Mouse (Mus musculus) intestine, embryonic 15.5 days (tissue): ENCODE data around the gene Sox6. TPM values are rescaled to one million over a fixed set of nuclear protein-coding genes. Genes with fewer than 3 reads are reported as not detected.
"Not testable (repeated sequence)": the region's sequence is repeated elsewhere in the genome, so short reads cannot be mapped to it uniquely, and the experiment has no call there.

ENCODE experiments used
- ATAC-seq: fragments of 200-750 bp; cut with Nextera tagmentation; 2 replicates; pipeline ENCODE4 v1.8.0; 2017; ENCODE audit warnings: moderate TSS enrichment, moderate library complexity
- H3K27ac ChIP-seq: fragments of 300-500 bp; sonication (generic); 2 replicates; pipeline ENCODE4 v1.5.1; 2015; ENCODE audit warnings: mild to moderate bottlenecking, inconsistent platforms
- H3K27me3 ChIP-seq: fragments of 300-500 bp; sonication (generic); replicated peaks from 2 replicates; pipeline ENCODE4 v1.6.1; 2015; ENCODE audit warnings: inconsistent platforms
- H3K36me3 ChIP-seq: fragments of 300-500 bp; sonication (generic); 2 replicates; pipeline ENCODE4 v1.6.1; 2015; ENCODE audit warnings: inconsistent platforms
- H3K4me1 ChIP-seq: fragments of 300-500 bp; sonication (generic); replicated peaks from 2 replicates; pipeline ENCODE4 v1.6.1; 2015; ENCODE audit warnings: inconsistent platforms
- H3K4me2 ChIP-seq: fragments of 300-500 bp; sonication (generic); replicated peaks from 2 replicates; pipeline ENCODE4 v1.6.1; 2015; ENCODE audit warnings: mild to moderate bottlenecking, inconsistent platforms
- H3K4me3 ChIP-seq: fragments of 300-500 bp; sonication (generic); replicated peaks from 2 replicates; pipeline ENCODE4 v1.5.1; 2015; ENCODE audit warnings: inconsistent platforms
- H3K9ac ChIP-seq: fragments of 300-500 bp; sonication (generic); 2 replicates; pipeline ENCODE4 v1.6.1; 2015; ENCODE audit warnings: inconsistent platforms
- H3K9me3 ChIP-seq: fragments of 300-500 bp; sonication (generic); 2 replicates; pipeline ENCODE4 v1.6.1; 2016; ENCODE audit warnings: inconsistent platforms
- WGBS: fragments of 180-500 bp; shearing (Covaris S2); methylation state at CpG from one replicate; pipeline ENCODE4 v1.1.7; 2015; 5-methylcytosine and 5-hydroxymethylcytosine counted together
- polyA plus RNA-seq: library from polyadenylated mRNA; unstranded; fragments of >200 nt; fragmentation: Nextera tagmentation; extraction: Ambion mirVana; gene quantifications from 2 replicates; pipeline ENCODE4 v1.2.1, GENCODE M21; 2015

Gene Sox6
- polyA plus RNA-seq, 1 experiment from 2014 or later = 36.1 TPM

- no peak overlapping the region for H3K9ac ChIP-seq
- H3K4me1 ChIP-seq = peaks cover 3% of the 10 kb centered on the region; the same call in 1 of the 2 replicates
- H3K4me2 ChIP-seq = no peak overlapping the region
- H3K4me3 ChIP-seq = no peak overlapping the region
- H3K9me3 ChIP-seq = no peaks in the 10 kb centered on the region
- H3K27ac ChIP-seq = no peak overlapping the region
- H3K36me3 ChIP-seq = no peaks in the 10 kb centered on the region
- ATAC-seq = no peak
- 72% methylated on average over 3 of the region's 3 CpGs for WGBS
- no peaks in the 10 kb centered on the region for H3K27me3 ChIP-seq
These were observed 407.9 kb downstream of the Sox6 start for GRCm38 (mm10) chr7:115630691-115631090.

- Histone ChIP-seq H3K27ac (no peak overlapping the region), H3K9me3 (no peaks in the 10 kb centered on the region), H3K36me3 (no peaks in the 10 kb centered on the region), H3K4me2 (no peak overlapping the region), H3K9ac (no peak overlapping the region), H3K27me3 (no peaks in the 10 kb centered on the region), H3K4me1 (peaks cover 3% of the 10 kb centered on the region; the same call in 1 of the 2 replicates), H3K4me3 (no peak overlapping the region)
- no peak for ATAC-seq
- 59% methylated on average over 4 of the region's 4 CpGs for WGBS
These were observed 408.3 kb downstream of the Sox6 start for GRCm38 (mm10) chr7:115630287-115630686.

GRCm38 (mm10) chr7:115628766-115629165 lies 409.8 kb downstream of the Sox6 start:
- no peak overlapping the region for H3K27ac ChIP-seq
- no peak for ATAC-seq
- no peaks in the 10 kb centered on the region for H3K9me3 ChIP-seq
- no peak overlapping the region for H3K9ac ChIP-seq
- 93% methylated on average over 1 of the region's 1 CpGs for WGBS
- H3K4me1 ChIP-seq = peaks cover 11% of the 10 kb centered on the region
- H3K36me3 ChIP-seq = no peaks in the 10 kb centered on the region
- no peak overlapping the region for H3K4me3 ChIP-seq
- H3K27me3 ChIP-seq = no peaks in the 10 kb centered on the region
- H3K4me2 ChIP-seq = no peak overlapping the region

GRCm38 (mm10) chr7:115625956-115626355 lies 412.6 kb downstream of the Sox6 start:
- Histone ChIP-seq H3K36me3 (no peaks in the 10 kb centered on the region), H3K27me3 (no peaks in the 10 kb centered on the region), H3K27ac (no peak overlapping the region), H3K4me2 (no peak overlapping the region), H3K9ac (no peak overlapping the region), H3K4me1 (peaks cover 11% of the 10 kb centered on the region), H3K4me3 (no peak overlapping the region), H3K9me3 (no peaks in the 10 kb centered on the region)
- ATAC-seq = no peak
- 39% methylated on average over 4 of the region's 4 CpGs for WGBS

GRCm38 (mm10) chr7:115624907-115625552 lies 413.6 kb downstream of the Sox6 start:
- Histone ChIP-seq H3K9ac (no peak overlapping the region), H3K9me3 (no peaks in the 10 kb centered on the region), H3K4me2 (0 out of 2 replicates have a peak overlapping the region, but pooled peaks have one; percentile 3), H3K27ac (no peak overlapping the region), H3K4me1 (peaks cover 11% of the 10 kb centered on the region), H3K27me3 (no peaks in the 10 kb centered on the region), H3K36me3 (no peaks in the 10 kb centered on the region), H3K4me3 (no peak overlapping the region)
- ATAC-seq = peak; percentile 66
- WGBS = 9% methylated on average over 8 of the region's 8 CpGs

GRCm38 (mm10) chr7:115624451-115624850 lies 414.1 kb downstream of the Sox6 start:
- no peak overlapping the region for H3K27ac ChIP-seq
- no peak overlapping the region for H3K4me3 ChIP-seq
- peaks cover 11% of the 10 kb centered on the region for H3K4me1 ChIP-seq
- ATAC-seq = no peak
- H3K9ac ChIP-seq = no peak overlapping the region
- no peaks in the 10 kb centered on the region for H3K9me3 ChIP-seq
- no peaks in the 10 kb centered on the region for H3K36me3 ChIP-seq
- no peak overlapping the region for H3K4me2 ChIP-seq
- 61% methylated on average over 5 of the region's 5 CpGs for WGBS
- no peaks in the 10 kb centered on the region for H3K27me3 ChIP-seq

- Histone ChIP-seq H3K4me3 (0 out of 2 replicates have a peak overlapping the region, but pooled peaks have one; percentile 17), H3K36me3 (no peaks in the 10 kb centered on the region), H3K27ac (peak overlapping the region; percentile 34; the same call in 1 of the 2 replicates), H3K9ac (no peak overlapping the region), H3K4me2 (peak overlapping the region; percentile 39), H3K9me3 (no peaks in the 10 kb centered on the region), H3K27me3 (no peaks in the 10 kb centered on the region), H3K4me1 (no peaks in the 10 kb centered on the region)
- 28% methylated on average over 10 of the region's 10 CpGs for WGBS
- peak; percentile 68 for ATAC-seq
These were observed 422.8 kb downstream of the Sox6 start for GRCm38 (mm10) chr7:115615697-115616237.

GRCm38 (mm10) chr7:115607485-115607884 lies 431.1 kb downstream of the Sox6 start:
- H3K36me3 ChIP-seq = no peaks in the 10 kb centered on the region
- no peak overlapping the region for H3K27ac ChIP-seq
- no peaks in the 10 kb centered on the region for H3K9me3 ChIP-seq
- peak; percentile 65 for ATAC-seq
- H3K4me3 ChIP-seq = no peak overlapping the region
- 74% methylated on average over 1 of the region's 1 CpGs for WGBS
- H3K4me2 ChIP-seq = no peak overlapping the region
- no peak overlapping the region for H3K9ac ChIP-seq
- H3K4me1 ChIP-seq = no peaks in the 10 kb centered on the region
- no peaks in the 10 kb centered on the region for H3K27me3 ChIP-seq

GRCm38 (mm10) chr7:115606125-115606524 lies 432.5 kb downstream of the Sox6 start:
- not testable (repeated sequence) for H3K4me2 ChIP-seq, H3K9ac ChIP-seq, H3K4me1 ChIP-seq, H3K27me3 ChIP-seq, H3K36me3 ChIP-seq, H3K4me3 ChIP-seq, H3K27ac ChIP-seq, H3K9me3 ChIP-seq
- peak; percentile 61; the same call in 1 of the 2 replicates for ATAC-seq
- WGBS = 63% methylated on average over 3 of the region's 3 CpGs

GRCm38 (mm10) chr7:115604883-115605282 lies 433.7 kb downstream of the Sox6 start:
- no peak overlapping the region for H3K27ac ChIP-seq
- no peaks in the 10 kb centered on the region for H3K36me3 ChIP-seq
- no peak overlapping the region for H3K4me3 ChIP-seq
- no peaks in the 10 kb centered on the region for H3K9me3 ChIP-seq
- H3K9ac ChIP-seq = no peak overlapping the region
- 77% methylated on average over 7 of the region's 7 CpGs for WGBS
- H3K4me2 ChIP-seq = no peak overlapping the region
- no peak for ATAC-seq
- H3K27me3 ChIP-seq = no peaks in the 10 kb centered on the region
- no peaks in the 10 kb centered on the region for H3K4me1 ChIP-seq

GRCm38 (mm10) chr7:115597376-115597775 lies 441.2 kb downstream of the Sox6 start:
- H3K4me1 ChIP-seq = no peaks in the 10 kb centered on the region
- H3K4me2 ChIP-seq = no peak overlapping the region
- no peak for ATAC-seq
- WGBS = 76% methylated on average over 6 of the region's 6 CpGs
- H3K9ac ChIP-seq = no peak overlapping the region
- no peaks in the 10 kb centered on the region for H3K27me3 ChIP-seq
- no peaks in the 10 kb centered on the region for H3K36me3 ChIP-seq
- no peak overlapping the region for H3K27ac ChIP-seq
- no peaks in the 10 kb centered on the region for H3K9me3 ChIP-seq
- H3K4me3 ChIP-seq = no peak overlapping the region

- no peaks in the 10 kb centered on the region for H3K4me1 ChIP-seq
- no peak overlapping the region for H3K4me2 ChIP-seq
- no peak for ATAC-seq
- H3K27ac ChIP-seq = no peak overlapping the region
- H3K9me3 ChIP-seq = no peaks in the 10 kb centered on the region
- WGBS = 63% methylated on average over 7 of the region's 7 CpGs
- no peak overlapping the region for H3K9ac ChIP-seq
- H3K4me3 ChIP-seq = no peak overlapping the region
- no peaks in the 10 kb centered on the region for H3K27me3 ChIP-seq
- H3K36me3 ChIP-seq = no peaks in the 10 kb centered on the region
These were observed 458.1 kb downstream of the Sox6 start for GRCm38 (mm10) chr7:115580461-115580860.

GRCm38 (mm10) chr7:115579826-115580225 lies 458.8 kb downstream of the Sox6 start:
- no peaks in the 10 kb centered on the region for H3K4me1 ChIP-seq
- no peak overlapping the region for H3K9ac ChIP-seq
- no peaks in the 10 kb centered on the region for H3K9me3 ChIP-seq
- no peaks in the 10 kb centered on the region for H3K27me3 ChIP-seq
- 74% methylated on average over 3 of the region's 3 CpGs for WGBS
- H3K4me2 ChIP-seq = no peak overlapping the region
- H3K36me3 ChIP-seq = no peaks in the 10 kb centered on the region
- H3K4me3 ChIP-seq = no peak overlapping the region
- H3K27ac ChIP-seq = no peak overlapping the region
- no peak for ATAC-seq
